Mouse (Mus musculus) megakaryocyte, embryonic 14.5 days (primary cell): ENCODE data around the gene Nfix.

Source experiments
- FLI1 ChIP-seq: IDR thresholded peaks from 2 replicates; pipeline ENCODE4 v1.6.1; 2012; ENCODE audit warnings: low read length, inconsistent platforms, mixed read lengths
- GATA1 ChIP-seq: IDR thresholded peaks from 3 replicates; pipeline ENCODE4 v1.6.1; 2012; ENCODE audit warnings: mixed read lengths, low read length, inconsistent platforms, borderline replicate concordance

DNA sequence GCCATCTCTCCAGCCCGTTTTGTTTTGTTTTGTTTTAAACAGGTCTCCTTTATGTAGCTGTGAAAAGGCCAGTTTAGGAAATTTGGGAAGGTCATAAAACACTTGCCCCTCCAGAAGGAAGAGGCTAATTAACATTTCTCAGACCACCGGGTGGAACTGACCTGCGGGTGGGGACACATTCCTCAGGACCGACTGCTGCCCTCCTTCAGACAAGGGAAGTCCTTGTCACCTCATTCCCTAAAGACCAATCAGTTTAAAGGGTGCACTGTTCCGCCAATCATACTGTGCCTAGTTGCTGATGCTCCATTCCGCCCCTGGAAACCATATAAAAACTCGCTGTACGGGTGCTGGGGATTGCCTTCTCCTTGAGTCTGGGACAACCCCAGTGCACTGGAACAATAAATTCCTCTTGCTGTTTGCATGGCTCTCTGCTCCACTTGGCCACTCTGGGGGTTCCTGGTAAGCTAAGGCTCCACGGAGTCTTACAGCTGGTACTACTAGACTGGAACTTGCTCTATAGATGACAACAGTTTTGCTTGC, 147.0 kb downstream of the Nfix start:
- TF ChIP-seq GATA1 (no peak), FLI1 (no peak)
